Mouse (Mus musculus): ENCODE results near the gene Maml1.

DNA sequence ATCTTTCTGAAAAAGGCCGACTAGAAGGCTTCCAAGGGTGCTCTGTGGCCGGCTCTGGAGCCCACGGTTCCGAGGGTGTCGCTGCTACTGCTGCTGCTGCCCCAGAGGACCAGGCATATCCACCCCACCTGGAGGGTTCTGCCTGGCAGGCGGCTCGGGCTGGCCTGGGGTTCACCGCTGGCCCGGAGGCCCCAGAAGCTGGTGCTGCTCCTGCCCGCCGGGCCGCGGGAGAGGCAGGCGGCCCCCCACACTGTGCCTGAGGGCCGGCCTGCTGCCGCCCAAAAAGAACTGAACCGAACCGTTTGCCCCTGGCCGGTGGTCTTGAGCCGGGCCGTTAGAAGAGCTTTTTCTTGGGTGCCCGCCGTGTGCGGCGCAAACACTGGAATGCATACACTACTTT is 57.5 kb downstream of the Maml1 start:
- TF ChIP-seq CTCF (conservative IDR thresholded peaks at IDR 0.05; ENCODE audit: low read length) (no peak), POU5F1 (IDR thresholded peaks at IDR 0.05; ENCODE audit: borderline replicate concordance, low read length) (no peak), NANOG (IDR thresholded peaks at IDR 0.05; ENCODE audit: borderline replicate concordance, low read length) (no peak)

All from E14TG2a.4 (cell line).